Mouse (Mus musculus) stomach, postnatal 0 days (tissue): ENCODE measurements at regions not wholly inside any gene's neighbourhood (a gene's known extent, or its start where the extent isn't known, plus 50 kb on each side); places are given as distances from the start of the nearest gene placed in this dataset.

Experiments used
- CTCF ChIP-seq: IDR thresholded peaks from 2 replicates; pipeline ENCODE4 v1.5.1; 2016; ENCODE audit warnings: antibody characterized with exemption, low read depth, mild to moderate bottlenecking, moderate library complexity
- EP300 ChIP-seq: optimal IDR thresholded peaks from 2 replicates; pipeline ENCODE3; 2016; ENCODE audit warnings: antibody characterized with exemption

GRCm38 (mm10) chr15:41948347-41949093, 1814.4 kb downstream of the 9330182O14Rik start:
- TF ChIP-seq CTCF (peak; percentile 79), EP300 (no peak)
